Mouse (Mus musculus): ENCODE measurements around the gene Fkbp8. TPM values are rescaled to one million over a fixed set of nuclear protein-coding genes. Genes with fewer than 3 reads are reported as not detected.

Gene Fkbp8
- total RNA-seq, 4 experiments from 2014 or later = 113 to 123 (median 120) TPM

GRCm38 (mm10) chr8:70527111-70527511 is 413 bp upstream of the Fkbp8 start:
- DNase-seq (ENCODE audit: low spot score in 2 of 2) = no peak

GRCm38 (mm10) chr8:70528182-70528797 is 766 bp downstream of the Fkbp8 start:
- no peak for DNase-seq (ENCODE audit: low spot score in 2 of 2)

DNA sequence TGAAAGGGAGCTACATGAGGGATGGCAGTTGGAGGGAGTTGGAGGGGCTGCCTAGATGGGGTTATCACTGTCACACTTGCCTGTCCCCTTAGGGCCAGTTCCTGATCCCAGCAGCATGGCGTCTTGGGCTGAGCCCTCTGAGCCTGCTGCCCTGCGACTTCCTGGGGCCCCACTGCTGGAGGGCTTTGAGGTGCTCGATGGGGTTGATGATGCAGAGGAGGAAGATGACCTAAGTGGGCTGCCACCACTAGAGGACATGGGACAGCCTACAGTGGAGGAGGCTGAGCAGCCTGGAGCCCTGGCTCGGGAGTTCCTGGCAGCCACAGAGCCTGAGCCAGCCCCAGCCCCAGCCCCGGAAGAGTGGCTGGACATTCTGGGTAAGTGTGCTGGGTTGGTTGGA is 1.8 kb downstream of the Fkbp8 start:
- DNase-seq (ENCODE audit: low spot score in 2 of 2) = no peak

GRCm38 (mm10) chr8:70529741-70530161 is 2.2 kb downstream of the Fkbp8 start:
- no peak for DNase-seq (ENCODE audit: low spot score in 2 of 2)

DNA sequence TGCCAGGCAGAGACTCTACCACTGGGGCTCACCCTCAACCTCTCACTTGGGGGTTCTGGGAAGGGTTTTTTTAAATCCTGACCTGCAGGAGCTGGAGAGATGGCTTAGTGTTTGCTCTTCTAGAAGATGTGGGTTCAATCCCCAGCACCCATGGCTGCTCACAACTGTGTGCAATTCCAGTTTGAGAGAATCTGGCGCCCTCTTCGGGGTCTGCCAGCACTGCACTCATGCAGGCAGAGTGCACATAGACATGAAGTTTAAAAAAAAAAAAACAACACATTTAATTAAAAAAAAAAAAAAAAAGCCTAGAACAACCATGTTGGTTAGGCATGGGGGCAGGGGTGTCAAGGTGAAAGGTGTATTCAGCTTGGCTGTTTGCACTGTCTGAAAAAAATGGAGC is 2.8 kb downstream of the Fkbp8 start:
- no peak for DNase-seq (ENCODE audit: low spot score in 2 of 2)

GRCm38 (mm10) chr8:70534281-70534680 is 6.8 kb downstream of the Fkbp8 start:
- DNase-seq (ENCODE audit: low spot score in 2 of 2) = no peak

DNA sequence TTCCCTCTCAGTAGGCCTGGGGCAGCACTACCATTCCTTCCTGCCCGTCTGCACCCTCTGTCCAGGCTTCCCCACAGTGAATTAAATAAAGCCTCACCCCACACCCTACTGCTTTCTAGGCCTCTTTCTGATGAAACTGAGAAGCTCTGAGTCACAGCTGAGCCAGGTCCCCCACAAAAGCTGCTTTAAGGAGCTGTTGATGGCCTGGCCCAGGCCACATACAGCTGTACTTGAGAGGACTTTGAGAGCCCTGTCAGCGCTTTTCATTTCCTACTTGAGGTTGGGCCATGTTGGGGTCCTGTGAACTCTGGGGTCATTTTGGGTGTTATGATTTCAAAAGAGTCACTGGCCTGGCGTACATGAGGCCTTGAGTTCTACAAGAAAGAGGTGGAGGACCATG is 7.7 kb downstream of the Fkbp8 start:
- no peak for DNase-seq (ENCODE audit: low spot score in 2 of 2)

DNA sequence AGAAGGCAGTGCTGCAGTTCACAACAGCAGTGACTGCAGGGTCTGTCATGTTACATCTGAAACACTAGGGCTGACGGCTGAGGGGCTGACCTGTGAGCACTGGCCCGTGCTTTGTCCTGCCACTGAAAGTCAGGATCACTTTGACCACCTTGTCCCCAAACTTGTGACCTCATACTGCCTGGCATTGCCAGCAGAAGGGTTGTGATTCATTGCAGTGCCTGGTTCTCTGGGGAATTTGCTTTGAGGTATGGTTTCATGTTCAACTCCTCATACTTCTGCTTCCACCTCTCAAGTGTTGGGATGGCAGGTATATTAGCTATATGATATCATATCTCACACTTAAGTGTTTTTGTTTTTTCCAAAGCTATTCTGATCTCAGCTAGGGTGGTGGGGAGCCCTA is 8.2 kb downstream of the Fkbp8 start:
- DNase-seq (ENCODE audit: low spot score in 2 of 2) = no peak

GRCm38 (mm10) chr8:70538024-70538579 is 10.6 kb downstream of the Fkbp8 start:
- DNase-seq (ENCODE audit: low spot score in 2 of 2) = peak; percentile 59 to 66

DNA sequence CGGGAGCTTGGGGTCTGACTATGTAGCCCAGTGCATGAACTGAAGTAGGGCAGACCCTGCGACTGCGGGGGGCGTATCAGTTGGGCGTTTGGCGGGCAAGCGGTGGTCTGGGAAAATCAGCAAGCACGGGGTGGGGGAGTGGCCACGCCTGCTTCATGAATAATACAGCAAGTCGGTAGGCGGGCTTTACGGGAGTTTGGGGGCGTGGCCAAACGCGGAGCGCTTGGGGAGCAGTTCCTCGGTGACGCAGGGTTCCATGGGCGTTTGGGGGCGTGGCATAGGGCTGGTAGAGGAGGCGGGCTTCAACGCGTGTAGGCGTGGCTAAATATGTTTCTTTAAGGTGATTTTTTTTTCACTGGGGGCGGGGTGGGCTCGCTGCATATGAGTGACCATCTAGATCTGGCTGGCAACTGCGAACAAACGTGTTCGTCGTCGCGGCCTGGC is 11.1 kb downstream of the Fkbp8 start:
- DNase-seq (ENCODE audit: low spot score in 2 of 2) = peak; percentile 99

DNA sequence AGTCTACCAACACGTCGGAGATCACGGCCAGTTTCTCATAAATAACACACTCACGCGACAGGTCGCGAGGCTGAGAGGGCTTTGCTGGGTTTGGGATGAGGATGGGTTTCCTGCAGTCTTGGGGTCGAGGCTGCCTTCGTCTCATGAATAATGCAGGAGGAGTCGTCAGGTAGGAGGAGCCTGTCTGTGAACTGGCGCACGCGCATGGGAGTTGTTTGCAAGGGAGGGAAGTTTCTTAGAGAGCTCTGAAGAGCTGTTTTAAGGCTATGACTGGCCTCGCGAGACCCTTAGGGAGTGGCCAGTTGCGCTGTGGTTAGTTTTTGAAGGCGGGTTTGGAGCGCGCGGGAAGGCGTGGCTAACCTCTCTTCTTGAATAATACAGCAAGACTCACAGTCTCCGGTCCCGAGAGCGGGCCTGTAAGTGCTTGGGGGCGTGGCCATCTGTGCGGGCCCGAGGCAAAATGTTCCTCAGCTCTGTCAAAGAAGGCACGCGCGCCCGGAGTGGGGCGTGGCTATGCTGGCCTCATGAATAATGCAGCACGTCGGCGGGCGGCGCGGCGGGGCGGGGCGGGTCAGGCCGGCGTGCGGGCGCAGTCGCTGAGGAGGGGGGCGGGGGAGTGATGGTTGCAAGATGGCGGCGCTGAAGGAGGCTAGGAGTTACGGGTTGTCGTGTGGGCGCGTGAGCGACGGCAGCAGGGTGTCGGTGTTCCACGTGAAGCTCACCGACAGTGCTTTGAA is 11.7 kb downstream of the Fkbp8 start, which contains the start of gene Ell:
Gene Ell, plus strand, starts transcription at position 381 of the 737 bp plus-strand sequence.
- DNase-seq (ENCODE audit: low spot score in 2 of 2) = peak; percentile 100

DNA sequence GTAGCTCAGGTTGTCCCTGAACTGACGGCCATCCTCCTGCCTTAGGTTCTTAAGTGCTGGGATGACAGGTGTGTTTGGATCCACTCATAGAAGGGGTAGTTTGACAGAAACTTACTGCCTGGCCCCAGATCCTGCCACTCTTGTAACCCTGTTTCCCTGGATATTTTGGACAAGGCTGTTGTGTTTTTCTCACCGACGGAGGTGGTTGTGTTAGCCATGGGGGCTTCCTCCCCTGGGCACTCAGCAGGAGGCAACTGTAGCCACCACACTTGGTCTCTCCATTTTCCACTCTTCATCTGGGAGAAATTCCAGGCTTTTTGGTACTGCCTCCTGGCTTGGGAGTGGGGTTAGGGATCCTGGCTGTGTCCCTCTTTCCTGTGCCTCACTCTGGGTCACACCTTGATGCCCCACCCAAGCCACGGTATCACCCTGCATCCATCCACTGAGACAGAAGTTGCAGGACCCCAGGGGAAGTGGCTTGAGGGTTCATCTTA is 12.5 kb downstream of the Fkbp8 start:
- DNase-seq (ENCODE audit: low spot score in 2 of 2) = no peak

- DNase-seq (ENCODE audit: low spot score in 2 of 2) = no peak
These were observed 13.1 kb downstream of the Fkbp8 start for GRCm38 (mm10) chr8:70540507-70541071.

DNA sequence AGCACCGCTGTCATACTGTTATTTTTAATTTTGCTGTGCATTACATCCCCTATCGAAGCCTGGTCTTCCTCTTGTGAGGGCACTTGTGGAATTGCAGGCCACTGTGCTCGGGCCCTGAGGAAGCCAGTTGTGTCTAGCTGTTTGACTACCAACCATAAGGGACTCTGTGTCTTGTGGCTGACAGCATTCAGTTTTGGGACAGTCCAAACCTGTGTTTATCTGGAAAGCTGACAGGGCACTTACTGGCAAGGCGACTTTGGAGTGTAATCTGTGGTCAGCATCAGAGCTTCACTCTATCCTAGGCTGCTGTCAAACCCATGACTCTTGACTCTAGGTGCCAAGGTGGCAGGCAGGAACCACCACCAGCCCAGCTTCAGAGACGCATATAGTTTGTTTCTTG is 13.6 kb downstream of the Fkbp8 start:
- no peak for DNase-seq (ENCODE audit: low spot score in 2 of 2)

GRCm38 (mm10) chr8:70544200-70544687 is 16.7 kb downstream of the Fkbp8 start:
- DNase-seq (ENCODE audit: low spot score in 2 of 2) = no peak

DNA sequence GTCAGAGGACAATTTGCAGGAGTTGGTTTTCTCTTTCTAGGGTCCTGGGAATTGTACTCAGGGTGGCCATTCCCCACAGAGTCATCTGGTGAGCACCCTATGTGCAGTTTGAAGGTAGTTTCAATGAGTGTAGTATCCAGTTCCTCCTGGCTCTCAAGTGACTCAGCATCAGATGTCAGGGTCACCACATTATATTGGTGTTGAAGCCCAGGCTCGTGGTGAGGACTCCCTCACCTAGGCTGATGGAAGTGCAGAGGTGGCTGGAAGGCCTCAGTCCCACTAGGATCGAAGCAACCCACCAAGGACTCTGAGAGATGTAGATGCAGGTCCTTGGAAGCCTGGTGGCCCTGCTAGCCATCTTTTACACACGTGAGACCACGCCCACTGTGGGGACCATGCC is 18.9 kb downstream of the Fkbp8 start:
- no peak for DNase-seq (ENCODE audit: low spot score in 2 of 2)

GRCm38 (mm10) chr8:70547762-70548161 is 20.2 kb downstream of the Fkbp8 start:
- DNase-seq (ENCODE audit: low spot score in 2 of 2) = no peak

- no peak for DNase-seq (ENCODE audit: low spot score in 2 of 2)
These were observed 22.1 kb downstream of the Fkbp8 start for GRCm38 (mm10) chr8:70549412-70550184.

GRCm38 (mm10) chr8:70551558-70552161 is 24.1 kb downstream of the Fkbp8 start:
- peak in 1 of 2 experiments; percentile 42 for DNase-seq (ENCODE audit: low spot score in 2 of 2)

DNA sequence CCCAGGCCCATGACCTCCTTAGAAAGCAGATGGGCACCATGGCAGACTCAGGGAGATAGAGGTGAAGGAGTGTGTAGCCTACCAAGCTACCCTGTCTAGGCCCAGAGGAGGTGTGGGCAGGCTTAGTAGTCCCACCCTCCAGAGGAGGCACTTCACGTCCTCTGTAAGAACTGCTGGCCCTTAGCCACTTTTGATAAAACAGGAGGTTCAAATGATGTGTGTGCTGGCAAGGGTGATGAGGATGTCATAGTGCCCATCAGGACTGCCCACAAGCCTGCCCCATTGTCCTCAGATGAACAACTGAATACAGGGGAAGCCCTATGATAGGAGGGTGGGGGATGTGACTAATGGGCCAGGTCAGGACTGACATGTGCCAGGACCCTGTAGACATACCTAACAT is 25.3 kb downstream of the Fkbp8 start:
- no peak for DNase-seq (ENCODE audit: low spot score in 2 of 2)

- DNase-seq (ENCODE audit: low spot score in 2 of 2) = peak; percentile 58 to 81
These were observed 26.2 kb downstream of the Fkbp8 start for GRCm38 (mm10) chr8:70553740-70554139.
